Mouse (Mus musculus) bone marrow, adult 2 months (tissue): ENCODE measurements around the gene Fam173b.

Experiments
- CTCF ChIP-seq: fragments of 200-500 bp; IDR thresholded peaks from 2 replicates; pipeline ENCODE4 v1.5.1; 2011; ENCODE audit warnings: low read length, control low read depth; ENCODE audit not compliant: control insufficient read depth, insufficient read depth
- POLR2A ChIP-seq: fragments of 200-500 bp; IDR thresholded peaks from 2 replicates; pipeline ENCODE4 v1.6.1; 2011; ENCODE audit warnings: low read depth, mild to moderate bottlenecking, control low read depth, low read length, borderline replicate concordance; ENCODE audit not compliant: control insufficient read depth

DNA sequence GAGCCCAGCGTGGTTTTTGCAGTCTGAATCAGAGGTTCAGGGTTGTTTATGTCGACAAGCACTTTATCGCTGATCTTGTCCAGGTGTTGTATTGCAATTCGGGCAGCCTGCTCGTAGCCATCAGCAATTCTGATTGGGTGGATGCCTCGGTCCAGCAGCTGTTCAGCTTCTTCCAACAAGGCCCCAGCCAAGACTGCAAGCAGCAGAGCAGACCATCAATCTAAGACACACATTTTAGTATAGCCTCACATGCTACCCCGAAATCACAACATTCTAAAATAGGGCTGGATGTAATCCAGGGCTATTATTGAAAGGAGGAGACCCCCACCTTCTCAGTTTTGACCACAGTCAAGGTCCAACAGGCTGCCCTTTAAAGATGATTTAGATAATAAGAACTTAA is 6.0 kb upstream of the Fam173b start:
- TF ChIP-seq POLR2A (no peak), CTCF (no peak)
